Mouse (Mus musculus) stomach, postnatal 0 days (tissue): ENCODE measurements around the gene Edaradd.

Source experiments
- CTCF ChIP-seq: IDR thresholded peaks from 2 replicates; pipeline ENCODE4 v1.5.1; 2016; ENCODE audit warnings: antibody characterized with exemption, low read depth, mild to moderate bottlenecking, moderate library complexity
- EP300 ChIP-seq: optimal IDR thresholded peaks from 2 replicates; pipeline ENCODE3; 2016; ENCODE audit warnings: antibody characterized with exemption

- TF ChIP-seq CTCF (no peak), EP300 (no peak)
Measured at GRCm38 (mm10) chr13:12478301-12478700, 41.9 kb downstream of the Edaradd start.
